Mouse (Mus musculus): ENCODE data around the gene Fam169a.

- no peak for TF ChIP-seq CTCF (IDR thresholded peaks at IDR 0.05; ENCODE audit: insufficient read depth, low read depth, low read length)
- TF ChIP-seq POLR2A (IDR thresholded peaks at IDR 0.05; ENCODE audit: insufficient read depth, low read depth, low read length) = no peak
Measured at GRCm38 (mm10) chr13:97086316-97086715, 19.2 kb downstream of the Fam169a start.
